Mouse (Mus musculus): ENCODE data around the gene Vwa8. TPM values are rescaled to one million over a fixed set of nuclear protein-coding genes. Genes with fewer than 3 reads are reported as not detected.

Vwa8 gene
- total RNA-seq, 2 experiments from 2014 or later: 29.4 to 31.0 TPM

- Histone ChIP-seq H3K27ac (no peak overlapping the region), H3K4me3 (no peak overlapping the region)
- no peak for TF ChIP-seq CTCF (conservative IDR thresholded peaks at IDR 0.05)
- DNase-seq (ENCODE audit: low spot score in 2 of 2): no peak
Measured at GRCm38 (mm10) chr14:79086006-79086405, 237.2 kb downstream of the Vwa8 start.

- Histone ChIP-seq H3K4me3 (no peak overlapping the region), H3K27ac (no peak overlapping the region)
- no peak for TF ChIP-seq CTCF (conservative IDR thresholded peaks at IDR 0.05)
- DNase-seq (ENCODE audit: low spot score in 2 of 2): peak in 1 of 2 experiments; percentile 18
Measured at GRCm38 (mm10) chr14:79089464-79089863, 240.6 kb downstream of the Vwa8 start.

- Histone ChIP-seq H3K27ac (peak overlapping the region; percentile 64), H3K4me3 (no peak overlapping the region)
- no peak for TF ChIP-seq CTCF (conservative IDR thresholded peaks at IDR 0.05)
- DNase-seq (ENCODE audit: low spot score in 2 of 2): peak; percentile 18 to 44
Measured at GRCm38 (mm10) chr14:79097181-79097580, 248.3 kb downstream of the Vwa8 start.

- DNase-seq (ENCODE audit: low spot score in 2 of 2): peak; percentile 77 to 84
- Histone ChIP-seq H3K27ac (peak overlapping the region; percentile 77), H3K4me3 (no peak overlapping the region)
- peak; percentile 87 for TF ChIP-seq CTCF (conservative IDR thresholded peaks at IDR 0.05)
Measured at GRCm38 (mm10) chr14:79106655-79107515, 258.0 kb downstream of the Vwa8 start.

GRCm38 (mm10) chr14:79109375-79109774 lies 260.5 kb downstream of the Vwa8 start:
- TF ChIP-seq CTCF (conservative IDR thresholded peaks at IDR 0.05): no peak
- H3K27ac ChIP-seq: no peak overlapping the region
- H3K4me3 ChIP-seq: no peak overlapping the region
- DNase-seq (ENCODE audit: low spot score in 2 of 2): no peak

- DNase-seq (ENCODE audit: low spot score in 2 of 2): no peak
- TF ChIP-seq CTCF (conservative IDR thresholded peaks at IDR 0.05): no peak
- no peak overlapping the region for H3K27ac ChIP-seq
- no peak overlapping the region for H3K4me3 ChIP-seq
Measured at GRCm38 (mm10) chr14:79110012-79110411, 261.2 kb downstream of the Vwa8 start.

- no peak for TF ChIP-seq CTCF (conservative IDR thresholded peaks at IDR 0.05)
- H3K27ac ChIP-seq: no peak overlapping the region
- no peak for DNase-seq (ENCODE audit: low spot score in 2 of 2)
- H3K4me3 ChIP-seq: no peak overlapping the region
Measured at GRCm38 (mm10) chr14:79112050-79112449, 263.2 kb downstream of the Vwa8 start.

GRCm38 (mm10) chr14:79114526-79115383 lies 265.9 kb downstream of the Vwa8 start:
- Histone ChIP-seq H3K27ac (no peak overlapping the region), H3K4me3 (no peak overlapping the region)
- no peak for DNase-seq (ENCODE audit: low spot score in 2 of 2)
- no peak for TF ChIP-seq CTCF (conservative IDR thresholded peaks at IDR 0.05)

- H3K27ac ChIP-seq: no peak overlapping the region
- H3K4me3 ChIP-seq: no peak overlapping the region
- no peak for TF ChIP-seq CTCF (conservative IDR thresholded peaks at IDR 0.05)
- DNase-seq (ENCODE audit: low spot score in 2 of 2): no peak
Measured at GRCm38 (mm10) chr14:79118457-79118856, 269.6 kb downstream of the Vwa8 start.

- H3K4me3 ChIP-seq: no peak overlapping the region
- no peak for TF ChIP-seq CTCF (conservative IDR thresholded peaks at IDR 0.05)
- DNase-seq (ENCODE audit: low spot score in 2 of 2): no peak
- H3K27ac ChIP-seq: peak overlapping the region; percentile 39; the same call in 1 of the 2 replicates
Measured at GRCm38 (mm10) chr14:79119354-79119753, 270.5 kb downstream of the Vwa8 start.

GRCm38 (mm10) chr14:79120681-79121080 lies 271.8 kb downstream of the Vwa8 start:
- Histone ChIP-seq H3K4me3 (no peak overlapping the region), H3K27ac (peak overlapping the region; percentile 39; the same call in 1 of the 2 replicates)
- no peak for TF ChIP-seq CTCF (conservative IDR thresholded peaks at IDR 0.05)
- DNase-seq (ENCODE audit: low spot score in 2 of 2): no peak

GRCm38 (mm10) chr14:79123466-79123865 lies 274.6 kb downstream of the Vwa8 start:
- no peak overlapping the region; the same call in 1 of the 2 replicates for H3K4me3 ChIP-seq
- DNase-seq (ENCODE audit: low spot score in 2 of 2): no peak
- no peak for TF ChIP-seq CTCF (conservative IDR thresholded peaks at IDR 0.05)
- H3K27ac ChIP-seq: no peak overlapping the region; the same call in 1 of the 2 replicates

GRCm38 (mm10) chr14:79124643-79125042 lies 275.8 kb downstream of the Vwa8 start:
- peak; percentile 92 for TF ChIP-seq CTCF (conservative IDR thresholded peaks at IDR 0.05)
- no peak overlapping the region for H3K27ac ChIP-seq
- no peak overlapping the region for H3K4me3 ChIP-seq
- peak; percentile 68 to 71 for DNase-seq (ENCODE audit: low spot score in 2 of 2)
